Mouse (Mus musculus): ENCODE results near the gene Dixdc1. TPM values are rescaled to one million over a fixed set of nuclear protein-coding genes. Genes with fewer than 3 reads are reported as not detected.

Dixdc1 gene
- total and polyA plus RNA-seq, 3 experiments: 0.07 TPM; not detected in 2

- no peaks in the 10 kb centered on the region for H3K9me3 ChIP-seq (replicated peaks; ENCODE audit: insufficient read depth, low read length)
- H3K9ac ChIP-seq (ENCODE audit: control insufficient read depth, low read depth, low read length, poor library complexity, severe bottlenecking): no peak overlapping the region
- H3K36me3 ChIP-seq (ENCODE audit: control insufficient read depth in 1 of 2, insufficient read depth in 2 of 2, low read length in 2 of 2): no peaks in the 10 kb centered on the region
- no peak overlapping the region for H3K27ac ChIP-seq (ENCODE audit: control insufficient read depth, low read depth, low read length)
- H3K27me3 ChIP-seq (ENCODE audit: control insufficient read depth in 1 of 2, insufficient read depth in 2 of 2, low read length in 2 of 2): peaks cover 3 to 9% of the 10 kb centered on the region in 2 experiments
- no peaks in the 10 kb centered on the region for H3K79me2 ChIP-seq (ENCODE audit: control insufficient read depth, insufficient read depth, low read length, poor library complexity)
- TF ChIP-seq ETS1 (IDR thresholded peaks at IDR 0.05; ENCODE audit: low read depth, low read length) (no peak), POLR2AphosphoS5 (IDR thresholded peaks at IDR 0.05; ENCODE audit: borderline replicate concordance, low read depth, low read length) (no peak), ZMIZ1 (IDR thresholded peaks at IDR 0.05; ENCODE audit: low read depth, low read length) (no peak), ZNF384 (IDR thresholded peaks at IDR 0.05; ENCODE audit: low read depth, low read length) (no peak), POLR2A (IDR thresholded peaks at IDR 0.05; ENCODE audit: control insufficient read depth in 1 of 2, insufficient read depth in 1 of 2, low read depth in 1 of 2, low read length in 2 of 2, poor library complexity in 1 of 2) (no peak), TAL1 (IDR thresholded peaks at IDR 0.05; ENCODE audit: low read length) (no peak), KAT2A (conservative IDR thresholded peaks at IDR 0.05; ENCODE audit: low read depth, low read length) (no peak), MEF2A (IDR thresholded peaks at IDR 0.05; ENCODE audit: extremely low read depth, insufficient replicate concordance, low read depth, low read length, poor library complexity, severe bottlenecking) (no peak), SMC3 (IDR thresholded peaks at IDR 0.05; ENCODE audit: low read depth, low read length) (no peak), TCF12 (IDR thresholded peaks at IDR 0.05; ENCODE audit: low read depth, low read length) (no peak)
- H3K4me1 ChIP-seq (ENCODE audit: control insufficient read depth in 1 of 2, insufficient read depth in 2 of 2, low read length in 2 of 2): no peaks in the 10 kb centered on the region
- DNase-seq (ENCODE audit: low read depth, low spot score): no peak
- H3K4me3 ChIP-seq (ENCODE audit: control insufficient read depth in 1 of 2, insufficient read depth in 1 of 2, low read depth in 2 of 2, low read length in 2 of 2): no peak overlapping the region
Measured at GRCm38 (mm10) chr9:50750706-50751105, 11.4 kb upstream of the Dixdc1 start.

DNA sequence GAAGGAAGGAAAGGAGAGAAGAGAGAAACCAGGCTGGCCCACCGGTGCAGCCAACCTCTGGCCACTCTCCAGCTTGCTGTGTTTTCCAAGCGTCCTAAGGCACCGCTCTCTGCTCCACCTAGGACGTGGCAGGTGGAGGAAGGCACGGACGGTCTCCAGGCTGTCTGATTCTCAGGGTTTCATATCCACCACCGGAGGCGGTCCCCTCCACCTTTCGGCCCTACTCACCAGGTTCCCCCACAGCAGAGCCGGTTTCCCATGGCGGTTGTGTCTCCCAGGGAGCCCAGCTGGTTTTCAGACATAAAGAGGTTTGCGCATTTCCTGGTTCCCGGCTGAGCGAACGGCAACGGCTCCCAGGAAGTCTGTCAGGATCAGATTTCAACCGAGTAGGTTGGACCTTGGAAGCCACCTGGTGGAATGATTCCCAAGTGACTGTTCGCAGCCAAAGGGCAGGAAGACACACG is 6.9 kb upstream of the Dixdc1 start, which contains the start of gene 2310030G06Rik:
Gene 2310030G06Rik (minus strand): TSS at position 323 of the 464 bp plus-strand sequence.
- peaks cover 11 to 13% of the 10 kb centered on the region in 2 experiments for H3K27me3 ChIP-seq (ENCODE audit: control insufficient read depth in 1 of 2, insufficient read depth in 2 of 2, low read length in 2 of 2)
- H3K27ac ChIP-seq (ENCODE audit: control insufficient read depth, low read depth, low read length): no peak within 1 kb of the TSS
- H3K4me1 ChIP-seq (ENCODE audit: control insufficient read depth in 1 of 2, insufficient read depth in 2 of 2, low read length in 2 of 2): peaks cover 0 to 2% of the 10 kb centered on the region in 2 experiments; a peak in 1 of 4 replicates
- DNase-seq (ENCODE audit: low read depth, low spot score): no peak
- H3K9me3 ChIP-seq (replicated peaks; ENCODE audit: insufficient read depth, low read length): no peaks in the 10 kb centered on the region
- no peak within 1 kb of the TSS for H3K9ac ChIP-seq (ENCODE audit: control insufficient read depth, low read depth, low read length, poor library complexity, severe bottlenecking)
- no peaks in the 10 kb centered on the region for H3K79me2 ChIP-seq (ENCODE audit: control insufficient read depth, insufficient read depth, low read length, poor library complexity)
- no peaks in the 10 kb centered on the region for H3K36me3 ChIP-seq (ENCODE audit: control insufficient read depth in 1 of 2, insufficient read depth in 2 of 2, low read length in 2 of 2)
- no peak for TF ChIP-seq USF2 (IDR thresholded peaks at IDR 0.05; ENCODE audit: borderline replicate concordance in 1 of 2, insufficient read depth in 1 of 2, low read depth in 1 of 2, low read length in 2 of 2)
- TF ChIP-seq RAD21 (IDR thresholded peaks at IDR 0.05; ENCODE audit: low read depth, low read length): no peak
- TF ChIP-seq ELF1 (IDR thresholded peaks at IDR 0.05; ENCODE audit: low read depth, low read length): no peak
- no peak for TF ChIP-seq EP300 (IDR thresholded peaks at IDR 0.05; ENCODE audit: low read depth in 1 of 2, low read length in 2 of 2)
- TF ChIP-seq TBP (IDR thresholded peaks at IDR 0.05; ENCODE audit: low read depth, low read length): no peak
- TF ChIP-seq UBTF (IDR thresholded peaks at IDR 0.05; ENCODE audit: borderline replicate concordance, insufficient read depth, low read depth, low read length): no peak
- H3K4me3 ChIP-seq (ENCODE audit: control insufficient read depth in 1 of 2, insufficient read depth in 1 of 2, low read depth in 2 of 2, low read length in 2 of 2): no peak within 1 kb of the TSS
